Mouse (Mus musculus): ENCODE results near the gene Rarres2. TPM values are rescaled to one million over a fixed set of nuclear protein-coding genes. Genes with fewer than 3 reads are reported as not detected.
A peak's percentile ranks its signal among the peaks of the same experiment; 100 is the strongest.

The Rarres2 gene
- total and polyA plus RNA-seq, 3 experiments = 0.72 TPM; not detected in 2

DNA sequence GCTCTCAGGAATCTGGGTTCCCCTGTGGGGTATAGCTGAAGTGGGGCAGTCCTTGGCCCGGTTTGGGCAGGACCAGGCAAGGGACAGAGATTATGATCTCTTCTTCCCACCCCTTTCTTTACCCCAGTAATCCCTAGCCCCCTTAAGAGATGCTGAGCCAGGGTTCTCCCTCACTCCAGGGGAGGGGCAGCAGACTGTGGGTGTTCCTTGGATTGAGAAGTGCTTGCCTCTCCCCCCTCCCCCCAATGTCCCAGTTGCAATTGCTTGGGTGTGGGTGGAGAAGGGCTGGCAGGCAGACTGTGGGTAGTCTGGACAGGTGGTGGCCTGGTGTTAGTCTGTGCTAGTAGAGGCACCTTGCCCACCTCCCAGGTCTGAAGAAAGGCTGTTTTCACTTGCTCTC lies 22.7 kb upstream of the Rarres2 start:
- peaks cover 3% of the 10 kb centered on the region for H3K9me3 ChIP-seq (replicated peaks; ENCODE audit: low read length)
- peaks cover 27 to 48% of the 10 kb centered on the region in 2 experiments for H3K36me3 ChIP-seq (replicated peaks in 1 of 2; ENCODE audit: control insufficient read depth in 1 of 2, insufficient read depth in 1 of 2, low read length in 1 of 2)
- H3K4me1 ChIP-seq (ENCODE audit: control insufficient read depth in 1 of 2, insufficient read depth in 2 of 2) = peaks cover 3 to 27% of the 10 kb centered on the region in 2 experiments; a peak in 3 of 4 replicates
- DNase-seq (ENCODE audit: extremely low read depth) = no peak
- no peak for TF ChIP-seq SIN3A (IDR thresholded peaks at IDR 0.05; ENCODE audit: low read length)
- in situ Hi-C loops (cut with MboI; ENCODE audit: low pct_ligation_motif_present, low pct_unique_long_range_greater_than_20kb, low sequenced_read_pairs) = no loop called here
- no peak overlapping the region for H3K4me3 ChIP-seq (replicated peaks in 1 of 3; ENCODE audit: low read depth in 2 of 3, low read length in 2 of 3, poor library complexity in 1 of 3)
- peaks cover 23% of the 10 kb centered on the region for H3K79me2 ChIP-seq (replicated peaks; ENCODE audit: control insufficient read depth, extremely low read depth, insufficient read depth, poor library complexity, severe bottlenecking)
- H3K4me2 ChIP-seq (ENCODE audit: insufficient read depth, low read depth, poor library complexity, severe bottlenecking) = peak overlapping the region; percentile 64
- dilution Hi-C loops (cut with MboI; ENCODE audit: extremely low pct_ligation_motif_present, extremely low pct_unique_long_range_greater_than_20kb, low sequenced_read_pairs) = no loop called here
- no peaks in the 10 kb centered on the region for H3K27me3 ChIP-seq (replicated peaks)
- no peak overlapping the region for H3K9ac ChIP-seq (ENCODE audit: insufficient read depth, low read depth)
- H3K27ac ChIP-seq (ENCODE audit: insufficient read depth, low read depth) = no peak overlapping the region

DNA sequence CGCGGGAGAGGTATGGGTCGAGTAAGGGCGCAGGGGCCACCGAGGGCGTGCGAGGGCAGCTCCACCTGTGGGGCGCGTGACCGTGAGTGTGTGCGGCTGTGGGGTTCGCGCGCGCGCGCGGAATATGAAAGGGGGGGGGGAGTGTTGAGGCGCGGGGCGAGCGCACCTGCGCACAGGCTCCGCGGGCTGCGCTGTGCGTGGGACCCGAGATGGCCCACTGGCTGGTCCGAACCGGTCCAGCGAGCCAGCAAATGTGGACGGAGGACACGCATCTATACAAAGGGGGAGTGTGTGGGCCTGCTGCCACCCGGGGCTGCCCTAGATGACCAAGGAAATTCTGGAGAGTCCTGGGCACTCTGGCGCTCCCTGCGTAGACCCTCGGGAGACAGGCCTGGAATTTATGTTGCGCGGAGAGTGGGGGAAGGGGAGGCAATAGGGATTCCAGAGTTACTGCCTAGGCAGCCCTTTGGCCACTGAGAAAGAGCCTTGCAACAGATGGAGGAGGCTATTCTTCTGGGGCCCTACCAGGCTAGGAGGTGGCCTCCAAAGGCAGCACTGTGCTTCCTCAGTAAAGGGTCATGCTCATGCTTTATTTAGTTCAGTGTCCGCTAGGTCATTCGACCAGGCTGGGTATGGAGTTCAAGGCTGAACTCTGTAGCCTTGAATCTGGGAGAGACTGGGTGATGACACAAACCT lies 21.6 kb upstream of the Rarres2 start:
- no peak for DNase-seq (ENCODE audit: extremely low read depth)
- Histone ChIP-seq H3K27ac (ENCODE audit: insufficient read depth, low read depth) (peak overlapping the region; percentile 63), H3K4me1 (ENCODE audit: control insufficient read depth in 1 of 2, insufficient read depth in 2 of 2) (peaks cover 3 to 24% of the 10 kb centered on the region in 2 experiments; a peak in 3 of 4 replicates), H3K79me2 (replicated peaks; ENCODE audit: control insufficient read depth, extremely low read depth, insufficient read depth, poor library complexity, severe bottlenecking) (peaks cover 23% of the 10 kb centered on the region), H3K4me3 (replicated peaks in 1 of 3; ENCODE audit: low read depth in 2 of 3, low read length in 2 of 3, poor library complexity in 1 of 3) (peak overlapping the region; percentile 82 to 97 (median 84)), H3K4me2 (ENCODE audit: insufficient read depth, low read depth, poor library complexity, severe bottlenecking) (peak overlapping the region; percentile 64), H3K9ac (ENCODE audit: insufficient read depth, low read depth) (peak overlapping the region; percentile 92), H3K9me3 (replicated peaks; ENCODE audit: low read length) (peaks cover 3% of the 10 kb centered on the region), H3K36me3 (replicated peaks in 1 of 2; ENCODE audit: control insufficient read depth in 1 of 2, insufficient read depth in 1 of 2, low read length in 1 of 2) (peaks cover 25 to 38% of the 10 kb centered on the region in 2 experiments), H3K27me3 (replicated peaks) (no peaks in the 10 kb centered on the region)
- dilution Hi-C loops (cut with MboI; ENCODE audit: extremely low pct_ligation_motif_present, extremely low pct_unique_long_range_greater_than_20kb, low sequenced_read_pairs) (no loop called here), in situ Hi-C loops (cut with MboI; ENCODE audit: low pct_ligation_motif_present, low pct_unique_long_range_greater_than_20kb, low sequenced_read_pairs) (no loop called here)
- TF ChIP-seq ZMIZ1 (IDR thresholded peaks at IDR 0.05; ENCODE audit: low read depth, low read length) (0 out of 2 replicates have a peak, but pooled peaks have one; percentile 7), NRF1 (IDR thresholded peaks at IDR 0.05; ENCODE audit: low read depth, low read length) (peak; percentile 63), PAX5 (IDR thresholded peaks at IDR 0.05; ENCODE audit: low read length) (no peak), MEF2A (IDR thresholded peaks at IDR 0.05; ENCODE audit: borderline replicate concordance, low read depth, low read length) (no peak), CHD2 (IDR thresholded peaks at IDR 0.05; ENCODE audit: low read length) (no peak)

DNA sequence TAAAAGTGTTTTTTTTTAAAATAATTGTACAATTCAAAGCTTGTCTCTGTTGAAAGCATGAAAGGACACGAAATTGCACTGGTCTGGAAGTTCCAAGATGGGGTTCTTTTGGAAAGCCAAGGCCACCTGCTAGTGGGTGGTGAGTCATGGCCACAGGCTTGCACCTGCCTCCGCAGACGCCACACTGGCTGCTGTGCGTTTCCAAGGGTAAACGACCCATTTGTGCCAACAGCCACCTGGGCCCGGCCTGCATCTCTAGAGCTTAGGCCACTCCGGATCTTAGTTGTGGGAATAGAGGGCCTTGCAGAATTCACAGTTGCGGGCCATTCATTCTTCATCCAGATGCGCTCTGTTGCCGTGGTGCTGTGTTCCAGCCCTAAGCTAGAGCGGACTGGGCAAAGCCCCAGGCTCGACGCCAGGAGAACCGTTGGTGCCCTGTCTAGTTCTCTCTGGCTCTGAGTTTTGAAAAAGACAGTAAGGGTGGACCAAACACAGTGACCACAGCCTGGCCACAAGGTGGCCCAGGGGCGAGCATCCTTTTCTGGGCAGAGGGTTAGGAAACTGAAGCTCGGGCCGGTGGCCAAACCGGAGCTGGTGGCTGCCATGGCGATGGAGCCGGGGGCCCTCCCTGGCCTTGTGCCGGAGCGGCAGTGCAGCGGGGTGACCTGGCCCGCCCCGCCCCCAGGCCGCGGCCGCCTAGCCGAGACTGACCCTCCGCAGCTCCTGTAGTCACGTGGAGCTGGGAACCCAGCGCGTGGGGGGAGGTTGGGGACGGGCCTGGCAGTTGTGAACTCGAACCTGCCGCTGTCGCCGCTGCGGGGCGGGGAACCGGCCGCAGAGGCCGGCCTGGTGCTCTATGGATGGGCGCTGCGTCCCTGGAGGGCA lies 20.8 kb upstream of the Rarres2 start, which contains the start of the genes Repin1 and Gm44965:
TSS of gene Repin1 (plus strand) at position 726 of the 885 bp plus-strand sequence.
TSS of gene Gm44965 (plus strand) at position 784 of the 885 bp plus-strand sequence.
- H3K27me3 ChIP-seq (replicated peaks) = no peaks in the 10 kb centered on the region
- DNase-seq (ENCODE audit: extremely low read depth) = peak; percentile 79
- H3K79me2 ChIP-seq (replicated peaks; ENCODE audit: control insufficient read depth, extremely low read depth, insufficient read depth, poor library complexity, severe bottlenecking) = peaks cover 23% of the 10 kb centered on the region
- peaks cover 3% of the 10 kb centered on the region for H3K9me3 ChIP-seq (replicated peaks; ENCODE audit: low read length)
- peaks cover 22 to 30% of the 10 kb centered on the region in 2 experiments for H3K36me3 ChIP-seq (replicated peaks in 1 of 2; ENCODE audit: control insufficient read depth in 1 of 2, insufficient read depth in 1 of 2, low read length in 1 of 2)
- peaks cover 3 to 18% of the 10 kb centered on the region in 2 experiments; a peak in 3 of 4 replicates for H3K4me1 ChIP-seq (ENCODE audit: control insufficient read depth in 1 of 2, insufficient read depth in 2 of 2)
- peak within 1 kb of the TSS; percentile 82 to 97 (median 84) for H3K4me3 ChIP-seq (replicated peaks in 1 of 3; ENCODE audit: low read depth in 2 of 3, low read length in 2 of 3, poor library complexity in 1 of 3)
- peak within 1 kb of the TSS; percentile 92 for H3K9ac ChIP-seq (ENCODE audit: insufficient read depth, low read depth)
- H3K27ac ChIP-seq (ENCODE audit: insufficient read depth, low read depth) = peak within 1 kb of the TSS; percentile 63
- peak within 1 kb of the TSS; percentile 64 for H3K4me2 ChIP-seq (ENCODE audit: insufficient read depth, low read depth, poor library complexity, severe bottlenecking)
- dilution Hi-C loops (cut with MboI; ENCODE audit: extremely low pct_ligation_motif_present, extremely low pct_unique_long_range_greater_than_20kb, low sequenced_read_pairs) = no loop called here
- in situ Hi-C loops (cut with MboI; ENCODE audit: low pct_ligation_motif_present, low pct_unique_long_range_greater_than_20kb, low sequenced_read_pairs) = no loop called here
- TF ChIP-seq PAX5 (IDR thresholded peaks at IDR 0.05; ENCODE audit: low read length) (no peak), JUN (IDR thresholded peaks at IDR 0.05; ENCODE audit: insufficient read depth, low read depth, low read length) (no peak), GABPA (IDR thresholded peaks at IDR 0.05; ENCODE audit: insufficient replicate concordance, low read depth, low read length) (no peak), MAZ (IDR thresholded peaks at IDR 0.05; ENCODE audit: low read depth, low read length) (peak; percentile 92), JUND (conservative IDR thresholded peaks at IDR 0.05; ENCODE audit: low read depth, low read length) (no peak), IRF4 (IDR thresholded peaks at IDR 0.05; ENCODE audit: low read depth, low read length) (peak; percentile 67; the same call in 1 of the 2 replicates), MYC (IDR thresholded peaks at IDR 0.05; ENCODE audit: low read depth, low read length) (no peak), RAD21 (IDR thresholded peaks at IDR 0.05; ENCODE audit: low read depth, low read length) (no peak), ZMIZ1 (IDR thresholded peaks at IDR 0.05; ENCODE audit: low read depth, low read length) (peak; percentile 63; the same call in 1 of the 2 replicates), CTCF (conservative IDR thresholded peaks at IDR 0.05 in 1 of 2, IDR thresholded peaks at IDR 0.05 in 1 of 2; ENCODE audit: low read depth in 2 of 2, low read length in 2 of 2) (0 out of 4 replicates have a peak, but pooled peaks of 1 of the 2 experiments have one; percentile 19), BHLHE40 (IDR thresholded peaks at IDR 0.05; ENCODE audit: low read depth, low read length) (peak; percentile 94), ZKSCAN1 (IDR thresholded peaks at IDR 0.05; ENCODE audit: borderline replicate concordance, low read depth, low read length) (no peak), NRF1 (IDR thresholded peaks at IDR 0.05; ENCODE audit: low read depth, low read length) (0 out of 2 replicates have a peak, but pooled peaks have one; percentile 34), RCOR1 (conservative IDR thresholded peaks at IDR 0.05; ENCODE audit: low read depth, low read length) (no peak), CHD2 (IDR thresholded peaks at IDR 0.05; ENCODE audit: low read length) (peak; percentile 90), ETS1 (conservative IDR thresholded peaks at IDR 0.05; ENCODE audit: low read depth, low read length) (peak; percentile 19), USF1 (IDR thresholded peaks at IDR 0.05; ENCODE audit: low read depth, low read length) (peak; percentile 97), MEF2A (IDR thresholded peaks at IDR 0.05; ENCODE audit: borderline replicate concordance, low read depth, low read length) (peak; percentile 71; the same call in 1 of the 2 replicates)

Data from CH12.LX (cell line).